Mouse (Mus musculus) testis, adult 2 months (tissue): Measurements from ENCODE around the gene Tsc22d1.

Experiments
- CTCF ChIP-seq: fragments of 200-500 bp; IDR thresholded peaks from 2 replicates; pipeline ENCODE4 v1.5.1; 2012; ENCODE audit warnings: low read depth, mild to moderate bottlenecking, inconsistent platforms, low read length, moderate library complexity; ENCODE audit not compliant: control insufficient read depth, insufficient read depth, insufficient replicate concordance
- POLR2A ChIP-seq: fragments of 200-500 bp; IDR thresholded peaks from 2 replicates; pipeline ENCODE4 v1.6.1; 2012; ENCODE audit warnings: low read depth, mild to moderate bottlenecking, inconsistent platforms, low read length, moderate library complexity; ENCODE audit not compliant: control insufficient read depth

DNA sequence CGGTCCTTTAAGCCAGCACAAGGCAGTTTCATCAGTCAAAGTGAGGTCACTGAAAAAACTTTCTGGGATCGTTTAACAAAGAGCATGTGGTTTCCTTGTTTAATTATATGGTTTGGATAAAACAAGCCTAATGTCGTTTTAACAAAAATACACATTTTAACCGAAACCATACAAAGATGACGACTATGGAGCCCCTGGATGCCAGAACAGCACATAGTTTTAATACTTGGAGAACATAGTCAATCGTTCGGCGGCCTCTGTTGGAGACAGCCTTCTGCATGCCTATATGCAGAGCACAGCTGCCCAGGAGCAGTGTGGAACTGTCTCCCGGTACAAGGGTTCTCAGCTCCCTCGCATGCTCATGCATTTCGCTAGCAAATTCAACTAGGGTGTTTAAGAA, 53.2 kb downstream of the Tsc22d1 start:
- no peak for TF ChIP-seq CTCF
- TF ChIP-seq POLR2A: no peak
